Mouse (Mus musculus) ES-E14 (cell line): ENCODE data around the gene Lenep.

ENCODE experiments used
- CHD2 ChIP-seq: IDR thresholded peaks from 2 replicates; pipeline ENCODE4 v1.6.1; 2014; ENCODE audit warnings: mild to moderate bottlenecking, low read depth, low read length, inconsistent platforms
- HCFC1 ChIP-seq: IDR thresholded peaks from 2 replicates; pipeline ENCODE4 v1.6.1; 2012; ENCODE audit warnings: low read length, inconsistent platforms, borderline replicate concordance; ENCODE audit not compliant: insufficient read depth
- MAFK ChIP-seq: IDR thresholded peaks from 2 replicates; pipeline ENCODE4 v1.6.1; 2014; ENCODE audit warnings: mild to moderate bottlenecking, low read depth, low read length, inconsistent platforms; ENCODE audit not compliant: insufficient read depth
- ZC3H11A ChIP-seq: IDR thresholded peaks from 2 replicates; pipeline ENCODE4 v1.6.1; 2012; ENCODE audit warnings: low read depth, mild to moderate bottlenecking, inconsistent platforms, low read length, borderline replicate concordance
- ZNF384 ChIP-seq: IDR thresholded peaks from 2 replicates; pipeline ENCODE4 v1.6.1; 2012; ENCODE audit warnings: low read depth, low read length, inconsistent platforms

DNA sequence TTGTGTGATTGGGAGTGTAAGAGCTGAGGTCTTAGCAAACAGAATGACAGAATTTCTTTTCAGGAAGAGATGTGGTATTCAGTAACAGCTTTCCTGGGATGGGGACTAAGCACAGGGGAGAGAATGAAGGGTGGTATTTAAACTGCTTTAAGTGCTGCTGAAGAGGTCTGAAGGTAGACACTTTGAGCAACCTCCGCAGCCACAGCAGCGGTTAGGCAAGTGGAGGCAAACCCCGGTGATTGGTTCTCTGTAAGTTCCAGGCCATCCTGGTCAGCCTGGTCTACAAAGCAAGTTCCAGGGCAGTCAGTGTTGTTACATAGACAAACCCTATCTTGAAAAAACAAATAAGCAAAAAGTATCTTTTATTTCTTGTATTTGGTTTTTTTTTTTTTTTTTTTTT, 17.4 kb upstream of the Lenep start:
- TF ChIP-seq HCFC1 (no peak), ZNF384 (0 out of 2 replicates have a peak, but pooled peaks have one; percentile 60), ZC3H11A (no peak), CHD2 (no peak), MAFK (no peak)
